Mouse (Mus musculus) spleen, postnatal 10 days (tissue): Measurements from ENCODE around the gene Gm11397.
"Not testable (repeated sequence)": the region's sequence is repeated elsewhere in the genome, so short reads cannot be mapped to it uniquely, and the experiment has no call there.

Experiments used
- DNase-seq, 2 experiments: peaks; one replicate each; pipeline ENCODE4 v3.0.0; 2021 to 2022; ENCODE audit warnings: low spot score in 2 of 2

Gene Gm11397

DNA sequence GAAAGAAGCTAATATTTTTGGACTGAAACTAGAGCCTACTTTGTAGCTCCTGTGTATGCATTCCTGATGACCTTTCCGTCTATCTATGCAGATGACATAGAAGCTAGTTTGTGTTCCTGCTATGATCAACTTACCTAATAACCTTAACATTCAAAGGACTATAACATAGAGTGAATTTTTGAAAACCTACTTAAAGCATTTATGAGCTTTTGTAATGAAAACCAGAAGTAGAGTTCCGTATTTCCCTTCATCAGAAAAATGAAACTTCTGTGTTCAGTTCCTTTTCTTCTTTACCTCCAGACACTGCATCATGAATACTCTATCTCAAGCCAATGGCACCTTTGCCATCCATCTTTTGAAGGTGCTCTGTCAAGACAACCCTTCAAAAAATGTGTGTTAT, at the start of gene Gm11397:
Gm11397 (plus strand) TSS at position 301 of the 400 bp plus-strand sequence.
- not testable (repeated sequence) for DNase-seq

DNA sequence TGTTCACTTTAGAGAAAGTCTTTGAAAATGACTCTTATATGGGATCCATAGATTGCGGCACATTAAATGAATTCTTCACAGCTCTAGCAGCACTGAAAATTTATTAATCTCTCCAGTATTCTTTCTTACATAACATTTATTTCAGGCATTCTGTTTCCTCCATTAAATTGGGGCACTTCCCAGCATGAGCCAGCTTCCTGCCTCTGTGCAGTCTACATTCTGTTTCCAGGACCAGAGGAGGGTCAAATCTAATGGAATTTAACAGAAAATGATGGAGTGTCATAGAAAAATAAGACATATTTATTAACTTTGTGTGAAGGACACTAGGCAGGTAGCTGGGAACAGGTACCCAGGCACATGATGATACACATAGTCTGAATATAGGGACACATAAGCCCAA, 38.9 kb upstream of the Gm11397 start:
- DNase-seq, result not testable (repeated sequence)

- not testable (repeated sequence) for DNase-seq
These were observed 37.2 kb downstream of the Gm11397 start for GRCm38 (mm10) chr13:33432714-33433113.
